Mouse (Mus musculus): Measurements from ENCODE around the gene Stag2. TPM values are rescaled to one million over a fixed set of nuclear protein-coding genes. Genes with fewer than 3 reads are reported as not detected.

The Stag2 gene
- polyA plus RNA-seq (2014; fragmentation: Illumina TruSeq; extraction: RNeasy Lipid Tissue Mini Kit (QIAGEN cat#74804); ENCODE audit: low read depth, low replicate concordance): 63.8 TPM

GRCm38 (mm10) chrX:42148788-42149556, at the start of gene Stag2:
Gene Stag2, plus strand, starts transcription at chrX:42149317.

Other genes with a start within 250 kb of the Stag2 start
- 42.2 TPM for gene Thoc2, start 228.6 kb upstream of the Stag2 start, polyA plus RNA-seq (2014; fragmentation: Illumina TruSeq; extraction: RNeasy Lipid Tissue Mini Kit (QIAGEN cat#74804); ENCODE audit: low read depth, low replicate concordance)
- 113 TPM for gene Xiap, start 89.6 kb upstream of the Stag2 start, polyA plus RNA-seq (2014; fragmentation: Illumina TruSeq; extraction: RNeasy Lipid Tissue Mini Kit (QIAGEN cat#74804); ENCODE audit: low read depth, low replicate concordance)

Measured in liver, adult 10 weeks (tissue).